Mouse (Mus musculus) layer of hippocampus, postnatal 10 days (tissue): ENCODE results near the gene Lat2. TPM values are rescaled to one million over a fixed set of nuclear protein-coding genes. Genes with fewer than 3 reads are reported as not detected.
A peak's percentile ranks its signal among the peaks of the same experiment; 100 is the strongest.
"Not testable (repeated sequence)": the region's sequence is repeated elsewhere in the genome, so short reads cannot be mapped to it uniquely, and the experiment has no call there.

Source experiments
- DNase-seq, 2 experiments: peaks; one replicate each; pipeline ENCODE4 v3.0.0; 2021; ENCODE audit warnings: low spot score in 2 of 2
- long read RNA-seq: library from polyadenylated mRNA; stranded (forward); transcript quantifications from one replicate; pipeline ENCODE4 v2.0.0, GENCODE M21; 2023
- total RNA-seq, 2 experiments: library from RNA; stranded (reverse); gene quantifications; 2 replicates each; pipeline ENCODE4 v1.2.3; 2021

Gene Lat2
- 1 to 10 TPM; 2.0 to 3.7 TPM for total RNA-seq
- long read RNA-seq, partial matches to known transcripts, result 1 of 2 reads
- long read RNA-seq, other reads (novel, unspliced or antisense), result 1 of 2 reads

DNA sequence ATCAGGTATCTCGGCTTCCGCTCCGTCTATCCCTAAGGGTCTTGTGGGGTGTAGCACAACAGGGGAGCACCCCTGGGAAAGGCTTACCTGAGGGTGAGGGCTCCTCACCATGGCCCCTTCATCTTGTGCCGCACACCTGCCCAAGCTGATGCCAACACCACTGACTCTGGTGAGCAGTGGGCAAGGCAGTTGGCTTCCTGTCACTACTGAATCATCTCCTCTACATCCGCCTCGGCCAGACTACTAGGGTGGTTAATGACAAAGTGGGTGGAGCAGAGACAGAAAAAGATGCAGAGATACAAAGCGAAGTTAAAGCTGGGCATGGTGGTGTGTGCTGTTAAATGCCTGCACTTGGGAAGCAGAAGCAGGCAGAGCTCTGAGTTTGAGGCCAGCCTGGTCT, at the start of gene Lat2:
TSS of gene Lat2 (minus strand) at position 224 of the 400 bp plus-strand sequence.
- DNase-seq, result no peak

DNA sequence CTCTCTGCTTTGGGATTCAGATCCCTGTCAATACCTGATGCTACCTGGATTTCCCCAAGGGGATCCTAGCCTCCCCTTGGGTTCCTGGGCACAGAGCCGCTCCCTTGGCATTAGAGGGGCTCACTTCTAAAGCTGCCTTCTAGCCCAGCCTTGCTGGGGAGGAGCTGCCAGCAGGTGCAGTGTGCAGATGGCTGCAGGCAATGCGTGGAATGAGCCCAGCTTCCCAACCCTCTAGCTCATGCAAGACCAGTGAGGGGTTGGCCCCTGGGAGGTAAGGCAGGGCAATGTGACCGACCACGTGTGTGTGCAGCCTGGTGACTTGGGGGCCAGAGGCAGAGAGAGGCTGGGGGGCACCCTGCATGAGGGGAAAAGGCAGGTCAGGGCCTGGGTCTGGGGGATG, 41.9 kb upstream of the Lat2 start:
- DNase-seq, result no peak

DNA sequence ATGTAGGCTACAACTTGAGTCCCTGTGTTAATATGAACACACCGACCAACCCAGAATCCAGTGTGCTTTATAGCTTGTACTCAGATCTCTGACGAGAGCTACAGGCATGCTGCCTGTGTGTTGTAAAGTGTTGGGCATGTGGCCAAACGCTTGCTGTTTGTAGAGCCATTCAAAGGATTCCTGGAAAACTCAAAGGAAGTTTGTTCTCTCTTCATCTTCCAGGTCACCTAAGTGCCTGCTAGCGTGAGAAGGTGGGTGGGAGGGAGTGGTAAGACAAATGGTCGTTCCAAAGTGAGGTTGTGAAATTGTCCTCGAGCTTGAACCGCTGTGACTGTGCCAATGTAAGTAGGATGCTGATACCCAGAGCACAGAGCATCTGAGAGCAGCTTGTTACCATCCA, 37.2 kb upstream of the Lat2 start:
- peak in 1 of 2 experiments; percentile 20 for DNase-seq

DNA sequence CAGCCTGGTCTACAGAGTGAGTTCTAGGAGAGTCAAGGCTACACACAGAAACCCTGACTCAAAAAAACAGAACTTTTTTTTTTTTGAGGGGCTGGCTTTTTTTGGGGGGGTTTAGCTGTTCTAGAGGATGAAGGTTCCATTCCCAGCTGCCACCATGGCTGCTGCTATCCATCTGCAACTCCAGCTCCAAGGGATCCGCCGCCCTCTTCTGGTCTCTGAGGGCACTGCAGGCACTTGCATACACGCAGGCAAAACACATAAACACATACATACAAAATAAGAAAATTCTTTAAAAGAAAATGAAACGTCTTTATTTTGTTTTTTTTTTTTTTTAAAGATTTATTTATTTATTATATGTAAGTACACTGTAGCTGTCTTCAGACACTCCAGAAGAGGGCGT, 36.1 kb upstream of the Lat2 start:
- peak; percentile 58 to 59 for DNase-seq

DNA sequence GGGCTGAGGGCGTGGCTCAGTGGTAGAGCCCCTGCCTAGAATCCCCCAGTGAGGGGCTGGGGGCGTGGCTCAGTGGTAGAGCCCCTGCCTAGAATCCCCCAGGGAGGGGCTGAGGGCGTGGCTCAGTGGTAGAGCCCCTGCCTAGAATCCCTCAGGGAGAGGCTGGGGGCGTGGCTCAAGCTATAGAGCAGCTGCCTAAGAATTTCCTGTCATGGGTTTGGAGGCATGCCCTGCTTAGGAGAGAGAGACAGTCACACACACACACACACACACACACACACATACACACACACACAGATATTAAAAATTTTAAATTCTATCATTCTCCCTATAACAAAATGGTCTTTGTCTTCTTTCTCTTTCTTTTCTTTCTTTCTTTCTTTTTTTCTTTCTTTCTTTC, 34.2 kb upstream of the Lat2 start:
- not testable (repeated sequence) for DNase-seq

DNA sequence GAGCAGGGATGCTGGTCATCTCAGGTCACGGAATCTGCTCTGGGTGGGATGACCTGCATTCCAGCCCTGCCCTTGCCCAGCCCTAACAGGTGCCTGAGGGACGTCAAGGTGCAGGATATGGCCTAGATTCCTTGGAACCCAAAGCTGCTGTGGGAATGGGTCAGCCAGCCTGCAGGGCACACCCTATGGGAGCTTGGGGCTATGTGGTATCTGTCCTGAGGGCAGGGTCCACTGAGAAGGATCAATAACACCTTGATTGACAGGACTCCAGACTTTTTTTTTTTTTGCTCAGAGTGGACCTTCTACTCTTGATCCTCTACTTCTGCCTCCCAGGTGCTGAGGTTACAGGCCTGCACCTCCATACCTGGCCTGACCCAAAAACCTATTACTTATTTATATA, 32.6 kb upstream of the Lat2 start:
- DNase-seq, result no peak

DNA sequence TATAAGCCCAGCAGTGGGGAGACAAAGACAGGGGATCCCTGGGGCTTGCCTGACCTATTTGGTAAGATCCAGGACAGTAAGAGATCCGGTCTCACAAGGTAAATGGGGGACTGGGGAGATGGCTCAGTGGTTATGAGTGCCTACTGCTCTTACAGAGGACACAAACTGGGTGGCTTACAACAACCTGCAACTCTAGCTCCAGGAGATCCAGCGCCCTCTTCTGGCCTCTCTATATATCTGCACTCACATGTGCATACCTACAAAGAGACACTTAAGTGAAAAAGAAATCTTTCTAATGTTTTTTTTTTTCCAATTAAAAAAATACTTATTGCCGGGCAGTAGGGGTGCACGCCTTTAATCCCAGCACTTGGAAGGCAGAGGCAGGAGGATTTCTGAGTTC, 31.6 kb upstream of the Lat2 start:
- DNase-seq, result no peak

DNA sequence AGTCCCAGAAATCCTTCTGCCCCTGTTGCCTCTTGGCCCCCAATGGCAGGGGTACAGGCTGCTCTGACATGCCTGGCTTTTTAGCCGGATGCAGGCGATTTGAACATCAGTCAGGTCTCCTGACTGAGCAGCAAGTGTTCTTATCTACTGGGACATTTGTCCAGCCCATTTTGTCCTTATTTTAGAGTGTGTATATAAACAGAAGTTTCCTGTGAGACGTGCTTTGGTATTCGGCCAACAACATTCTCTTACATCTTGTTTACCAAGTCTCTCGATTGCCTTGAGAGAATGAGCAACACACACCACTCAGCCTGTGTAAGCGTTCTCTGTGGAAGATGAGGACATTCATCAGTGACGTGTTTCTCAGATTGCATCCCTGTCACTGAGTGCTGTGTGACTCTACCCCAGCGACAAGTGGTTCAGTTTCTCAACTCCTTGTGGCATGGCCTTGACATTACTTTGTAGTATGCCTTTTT, 29.9 kb upstream of the Lat2 start:
- DNase-seq, result no peak

DNA sequence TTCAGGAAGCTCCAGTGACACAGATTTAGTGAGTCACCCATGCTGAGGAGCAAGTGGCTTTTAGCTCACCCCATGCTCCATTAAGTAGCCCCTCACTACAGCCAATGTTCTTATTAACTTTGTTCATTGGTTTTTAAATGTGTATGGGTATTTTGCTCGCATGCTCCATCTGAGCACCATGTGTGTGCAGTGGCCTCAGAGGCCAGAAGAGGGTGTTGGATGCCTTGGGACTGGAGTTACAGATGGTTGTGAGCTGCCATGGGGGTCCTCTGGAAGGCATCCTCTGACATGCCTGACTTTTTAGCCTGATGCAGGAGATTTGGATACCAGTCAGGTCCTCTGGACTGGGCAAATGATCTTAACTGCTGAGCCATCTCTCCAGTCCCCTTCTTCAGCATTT, 29.3 kb upstream of the Lat2 start:
- DNase-seq, result no peak

DNA sequence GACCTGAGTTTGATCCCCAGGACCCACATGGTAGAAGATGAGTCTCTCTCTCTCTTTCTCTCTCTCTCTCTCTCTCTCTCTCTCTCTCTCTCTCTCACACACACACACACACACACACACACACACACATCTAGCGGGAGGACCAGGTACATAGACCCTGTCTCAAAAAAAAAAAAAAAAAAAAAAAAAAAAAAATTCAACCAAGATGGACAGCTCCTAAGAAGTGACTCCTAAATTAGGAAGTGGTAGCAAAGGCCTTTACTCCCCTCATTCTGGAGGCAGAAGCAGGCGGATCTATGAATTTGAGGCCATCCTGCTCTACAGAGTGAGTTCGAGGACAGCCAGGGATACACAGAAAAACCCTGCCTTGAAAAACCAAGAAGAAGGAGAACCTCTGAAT, 25.5 kb upstream of the Lat2 start:
- DNase-seq, result no peak

DNA sequence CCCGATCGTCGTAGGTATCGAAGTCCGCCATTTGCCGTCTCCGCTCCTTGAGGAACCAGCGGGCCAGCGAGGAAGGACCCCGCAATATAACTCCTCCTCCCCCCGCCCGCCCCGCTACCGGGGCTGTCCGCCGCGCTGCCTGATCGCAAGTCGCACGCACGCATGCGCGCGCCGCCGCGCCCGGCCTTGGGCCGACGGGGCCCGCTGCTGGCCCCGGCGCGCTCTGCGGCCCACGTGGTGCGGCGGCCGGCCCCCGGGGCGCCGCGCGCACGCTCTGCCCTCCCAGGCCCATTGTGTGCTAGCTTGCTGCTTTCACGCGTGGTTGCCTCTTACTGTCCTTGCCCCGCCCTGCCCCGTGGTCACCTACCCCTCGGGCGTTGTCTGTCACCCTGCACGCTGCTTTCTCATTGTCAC, 24.5 kb upstream of the Lat2 start, which contains the start of gene Eif4h:
TSS of gene Eif4h (minus strand) at position 222 of the 414 bp plus-strand sequence.
- peak; percentile 96 to 98 for DNase-seq

DNA sequence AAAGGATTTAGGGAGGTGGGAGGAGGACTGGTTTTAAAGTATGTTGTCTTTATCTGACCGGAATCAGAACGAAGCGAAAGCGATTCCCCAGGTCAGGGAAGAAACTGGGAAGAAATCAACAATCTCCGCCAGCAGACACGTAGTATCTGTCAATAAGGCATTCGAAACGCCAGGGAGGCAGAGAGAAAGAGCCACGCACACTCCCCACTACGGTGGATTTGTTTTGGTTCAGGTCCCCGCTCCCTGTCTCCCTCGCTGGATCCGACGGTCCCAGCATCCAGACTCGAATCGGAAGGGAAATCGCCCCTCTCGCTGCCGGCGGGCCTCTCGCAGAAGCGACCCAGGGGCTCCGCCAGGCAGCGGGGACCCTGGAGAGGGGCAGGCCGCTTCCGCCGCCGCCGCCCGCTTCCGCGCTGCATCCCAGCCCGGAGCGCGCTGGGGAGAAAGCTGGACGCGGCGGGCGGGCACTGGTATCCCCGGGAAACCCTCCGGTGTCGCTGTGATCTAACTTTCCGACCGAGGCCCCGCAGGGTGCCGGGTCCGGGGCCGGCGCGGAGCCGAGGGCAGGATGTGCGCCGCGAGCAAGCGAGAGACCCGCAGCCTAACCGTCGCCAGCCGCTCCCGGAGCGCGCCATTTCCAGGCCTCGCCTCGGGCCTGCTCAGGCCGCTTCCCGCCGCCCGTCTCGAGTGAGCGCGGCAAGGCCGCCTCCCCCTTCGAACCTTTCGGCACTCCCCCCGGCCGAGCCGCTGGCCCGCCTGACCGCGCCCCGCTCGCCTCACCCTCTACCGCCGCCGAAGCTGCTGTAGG, 23.8 kb upstream of the Lat2 start:
- no peak for DNase-seq

DNA sequence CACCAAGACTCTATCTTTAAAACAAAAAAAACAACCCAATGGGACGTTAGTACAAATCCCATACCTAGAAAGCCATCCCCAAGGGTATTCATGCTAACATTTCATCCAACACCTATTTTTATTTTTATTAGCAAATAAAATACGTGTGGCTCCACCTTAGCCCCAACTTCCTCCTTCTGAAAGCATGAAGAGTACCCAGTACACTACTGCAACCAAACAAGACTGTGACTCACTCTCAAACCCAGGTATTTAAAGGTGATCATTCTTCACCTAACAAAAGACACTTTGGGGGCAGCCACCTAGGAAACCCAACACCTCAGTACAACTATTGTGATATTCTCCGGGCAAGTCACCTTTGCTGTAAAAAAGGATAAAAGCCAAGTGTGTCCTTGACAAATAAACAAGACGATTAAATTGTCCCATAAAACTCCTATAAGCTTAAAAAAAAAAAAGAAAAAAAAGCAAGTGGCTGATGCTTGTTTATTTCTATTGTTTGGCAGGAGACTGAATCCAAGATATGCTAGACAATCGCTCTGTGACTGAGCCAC, 23.1 kb upstream of the Lat2 start:
- no peak for DNase-seq

DNA sequence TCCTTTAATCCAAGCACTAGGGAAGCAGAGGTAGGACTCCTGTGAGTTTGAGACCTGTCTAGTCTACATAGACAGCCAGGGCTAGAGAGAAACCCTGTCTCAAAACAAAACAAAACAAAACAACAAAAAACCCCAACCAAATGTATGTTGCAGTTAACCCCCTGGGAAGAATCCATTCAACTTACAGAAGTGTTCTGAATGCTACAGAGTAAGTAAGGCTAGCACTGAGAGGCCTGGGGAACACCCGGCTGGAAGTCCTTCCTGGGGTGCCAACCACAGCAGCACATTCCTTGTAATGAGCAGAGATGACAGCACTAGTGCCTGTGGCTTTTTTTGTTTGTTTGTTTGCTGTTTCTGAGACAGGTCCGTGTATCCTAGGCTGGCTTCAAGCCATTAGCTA, 18.0 kb upstream of the Lat2 start:
- DNase-seq, result no peak

DNA sequence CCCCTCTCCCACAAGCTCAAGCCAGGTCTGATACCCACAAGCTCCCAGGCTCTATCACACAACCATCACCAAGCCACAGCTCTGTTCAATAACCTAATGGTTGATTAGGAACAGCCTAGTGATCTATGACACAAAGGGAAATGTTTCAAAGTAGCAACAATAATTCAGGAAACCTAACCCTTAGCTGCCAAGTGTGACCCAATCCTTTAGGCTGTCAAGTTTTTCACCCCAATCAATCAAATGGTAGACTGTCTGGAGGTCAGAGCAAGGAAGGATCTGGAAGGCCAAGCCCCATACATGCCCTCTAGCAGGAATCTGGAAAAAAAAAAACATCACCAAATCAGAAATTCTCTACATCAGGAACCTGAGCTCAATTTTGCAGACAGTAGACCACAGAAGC, 16.0 kb upstream of the Lat2 start:
- DNase-seq, result no peak

DNA sequence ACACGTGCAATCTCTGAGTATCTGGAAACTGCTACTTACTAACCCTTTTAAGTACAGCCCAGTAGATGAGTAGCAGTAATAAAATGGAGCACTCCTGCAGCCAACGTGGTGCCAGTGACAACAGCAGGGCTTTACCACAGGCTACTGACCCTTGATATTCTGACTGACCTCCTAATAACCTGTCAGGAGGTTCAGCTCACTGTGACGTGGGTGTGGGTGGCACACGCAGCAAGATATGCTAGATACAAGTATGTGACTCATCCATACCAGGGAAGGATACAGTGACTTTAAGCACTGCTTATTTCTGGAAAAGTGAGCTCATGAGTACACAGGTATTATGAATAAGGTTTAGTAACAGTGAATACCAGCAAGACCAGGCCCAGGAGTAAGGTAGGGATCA, 14.7 kb upstream of the Lat2 start:
- DNase-seq, result no peak

DNA sequence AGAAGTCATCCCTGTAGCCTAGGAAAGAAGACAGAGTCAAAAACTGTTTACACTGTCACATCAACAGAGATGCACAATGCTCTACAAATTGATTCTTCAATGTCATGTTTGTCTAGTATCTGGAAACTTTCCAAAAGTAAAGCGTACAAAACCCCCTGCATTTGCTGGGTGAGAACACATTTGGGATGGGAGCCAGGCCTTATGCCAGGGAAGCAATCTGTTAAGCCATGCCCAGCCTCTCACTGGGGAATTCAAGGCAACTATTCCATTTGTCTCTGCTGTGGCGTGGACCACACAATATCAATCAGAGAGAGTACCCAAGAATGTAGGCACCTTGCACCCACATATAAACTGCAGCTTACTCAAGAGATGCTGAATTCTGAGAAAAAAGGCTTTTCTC, 7.2 kb upstream of the Lat2 start:
- peak; percentile 71 to 77 for DNase-seq

DNA sequence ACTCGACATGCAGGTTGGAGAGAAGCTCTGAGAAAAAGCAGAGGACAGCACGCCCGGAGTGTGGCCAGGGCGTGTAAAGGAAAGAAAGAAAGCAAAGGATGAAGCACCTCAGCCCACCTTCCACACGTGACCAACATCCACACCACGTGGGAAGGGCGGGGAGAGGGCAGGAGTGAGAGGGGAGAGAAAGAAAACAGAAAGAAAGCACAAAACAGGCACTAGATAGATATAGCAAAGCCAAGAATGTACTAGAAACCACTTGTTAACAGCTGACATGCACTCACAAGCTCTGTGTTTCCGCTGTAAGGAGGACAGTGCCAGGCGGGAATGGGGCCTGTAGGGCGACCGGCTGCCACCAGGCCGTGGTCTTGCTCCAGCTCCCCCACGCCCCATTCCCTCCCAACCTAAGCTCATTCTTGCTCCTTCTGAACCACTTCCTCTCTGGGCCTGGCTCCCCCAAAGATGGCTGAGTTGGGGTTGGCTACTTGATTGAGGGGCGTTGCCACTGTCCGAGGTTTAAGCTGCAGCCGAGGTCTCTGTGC, 6.3 kb upstream of the Lat2 start:
- DNase-seq, result no peak

DNA sequence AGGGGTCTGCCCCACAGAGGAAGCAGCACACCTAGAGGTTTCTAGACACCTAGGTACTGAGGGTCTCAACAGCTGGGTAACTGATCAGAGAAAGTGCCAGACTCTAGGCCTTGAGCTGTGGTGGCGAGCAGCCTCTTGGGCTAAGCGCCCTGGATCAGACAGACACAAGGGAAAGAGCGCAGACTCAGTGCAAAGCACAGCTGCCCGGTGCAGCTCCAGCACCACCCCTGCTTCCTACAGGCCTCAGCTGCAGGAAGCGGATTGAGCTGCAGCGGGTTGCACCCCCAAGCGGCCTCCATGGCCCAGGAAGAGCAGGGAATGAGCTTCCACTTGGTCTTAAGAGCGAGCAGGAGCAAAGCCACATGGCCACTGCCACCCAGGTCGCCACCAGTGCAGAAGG, 5.6 kb upstream of the Lat2 start:
- no peak for DNase-seq

DNA sequence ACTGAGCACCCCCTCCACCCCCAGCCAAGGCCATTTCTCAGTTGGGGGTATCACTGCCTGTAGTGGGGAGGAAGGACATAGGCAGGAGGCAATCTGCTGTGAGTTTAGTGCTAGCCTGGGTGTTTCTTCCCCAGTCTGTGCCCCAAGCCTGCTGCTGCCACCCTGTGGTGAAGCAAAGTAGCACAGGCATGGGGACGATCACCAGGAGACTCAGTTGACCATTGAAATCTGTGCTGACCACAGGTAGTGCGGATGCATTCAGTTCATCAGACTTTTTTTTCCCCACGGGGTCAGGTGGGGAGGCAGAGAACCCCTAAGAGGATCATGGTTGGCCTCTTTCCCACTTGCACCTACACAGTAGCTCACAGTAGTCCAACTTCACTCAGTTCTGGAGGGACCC, 2.2 kb upstream of the Lat2 start:
- peak; percentile 76 to 77 for DNase-seq

DNA sequence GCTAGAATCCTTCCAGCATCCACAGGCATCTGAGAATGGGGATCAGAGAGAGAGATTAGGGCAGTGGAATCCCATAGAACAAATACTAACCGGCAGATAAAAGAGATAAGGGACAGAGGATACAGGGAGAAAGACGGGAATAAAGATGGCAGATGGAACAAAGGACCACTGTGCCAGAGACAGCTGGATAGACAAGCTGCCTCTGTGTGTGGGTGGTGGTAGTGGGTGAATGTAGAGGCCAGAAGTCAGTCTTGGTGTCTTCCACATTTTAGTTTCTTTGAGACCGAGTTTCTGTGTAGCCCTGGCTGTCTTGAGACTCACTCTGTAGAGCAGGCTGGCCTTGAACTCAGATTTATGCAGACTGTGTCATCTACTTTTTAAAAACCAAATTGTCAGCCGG, 955 bp upstream of the Lat2 start:
- no peak for DNase-seq

DNA sequence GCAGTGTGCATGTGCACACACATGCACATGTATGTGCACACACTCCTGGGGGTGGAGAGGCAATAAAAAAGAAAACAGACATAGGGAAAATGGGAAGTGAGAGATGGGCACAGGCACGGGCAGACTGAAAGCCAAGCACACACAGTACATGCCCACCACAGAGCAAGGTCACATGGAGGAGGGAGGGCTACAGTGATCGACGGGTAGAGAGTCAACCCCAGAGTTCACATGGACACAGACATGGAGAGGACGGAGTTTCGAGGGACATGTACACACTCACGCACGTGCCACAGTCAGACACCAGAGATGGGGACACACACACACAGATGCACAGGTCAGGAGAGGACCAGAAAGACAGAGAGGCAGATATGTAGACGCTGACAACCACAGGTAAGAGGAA, 555 bp upstream of the Lat2 start:
- no peak for DNase-seq

DNA sequence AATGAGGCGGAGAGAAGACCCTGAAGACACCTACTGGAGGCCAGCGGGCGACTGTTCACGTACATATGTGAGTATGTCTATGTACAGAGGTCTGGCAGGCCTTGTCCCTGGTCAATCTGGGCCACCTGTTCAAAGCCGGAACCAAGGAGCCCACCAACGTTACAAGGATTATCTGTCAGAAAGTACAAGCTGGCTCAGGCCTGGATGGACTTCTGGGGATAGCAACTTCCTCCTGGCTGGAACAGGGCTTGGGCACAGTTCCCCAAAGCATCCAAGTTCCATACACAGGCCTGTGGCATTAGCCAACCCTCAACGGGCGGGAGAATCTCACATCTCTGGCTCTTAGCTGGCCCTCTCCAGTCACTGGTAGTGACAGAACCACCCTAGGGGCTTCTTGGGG, 529 bp downstream of the Lat2 start:
- DNase-seq, result no peak
